Mouse (Mus musculus): ENCODE data around the gene Arhgap27.

GRCm38 (mm10) chr11:103312655-103313255 lies 50.7 kb downstream of the Arhgap27 start:
- no peak for TF ChIP-seq EP300 (IDR thresholded peaks at IDR 0.05; ENCODE audit: insufficient read depth, low read depth, low read length)
- no peak for TF ChIP-seq CTCF (IDR thresholded peaks at IDR 0.05; ENCODE audit: low read depth, low read length)
